Mouse (Mus musculus): ENCODE measurements at regions not wholly inside any gene's neighbourhood (a gene's known extent, or its start where the extent isn't known, plus 50 kb on each side); places are given as distances from the start of the nearest gene placed in this dataset.

DNA sequence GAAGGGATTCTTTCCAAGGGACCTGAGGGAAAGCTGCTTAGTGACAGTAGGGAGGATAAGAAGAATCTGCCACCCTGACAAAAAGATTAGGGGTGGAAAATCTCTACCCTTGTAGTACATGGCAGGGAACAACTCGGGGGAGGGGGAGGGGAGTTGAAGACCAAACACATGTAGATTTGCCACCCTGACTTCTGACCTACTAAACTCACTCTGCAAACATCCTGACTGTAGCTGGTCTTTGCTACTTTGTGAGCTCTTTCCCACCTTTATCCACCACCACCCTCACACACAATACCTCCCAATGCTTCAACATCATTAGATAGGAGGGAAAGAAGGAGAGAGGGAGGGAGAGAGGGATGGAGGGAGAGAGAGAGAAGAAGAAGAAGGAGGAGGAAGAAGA is 140.4 kb upstream of the BC052040 start:
- no peak for DNase-seq (ENCODE audit: low spot score)

DNA sequence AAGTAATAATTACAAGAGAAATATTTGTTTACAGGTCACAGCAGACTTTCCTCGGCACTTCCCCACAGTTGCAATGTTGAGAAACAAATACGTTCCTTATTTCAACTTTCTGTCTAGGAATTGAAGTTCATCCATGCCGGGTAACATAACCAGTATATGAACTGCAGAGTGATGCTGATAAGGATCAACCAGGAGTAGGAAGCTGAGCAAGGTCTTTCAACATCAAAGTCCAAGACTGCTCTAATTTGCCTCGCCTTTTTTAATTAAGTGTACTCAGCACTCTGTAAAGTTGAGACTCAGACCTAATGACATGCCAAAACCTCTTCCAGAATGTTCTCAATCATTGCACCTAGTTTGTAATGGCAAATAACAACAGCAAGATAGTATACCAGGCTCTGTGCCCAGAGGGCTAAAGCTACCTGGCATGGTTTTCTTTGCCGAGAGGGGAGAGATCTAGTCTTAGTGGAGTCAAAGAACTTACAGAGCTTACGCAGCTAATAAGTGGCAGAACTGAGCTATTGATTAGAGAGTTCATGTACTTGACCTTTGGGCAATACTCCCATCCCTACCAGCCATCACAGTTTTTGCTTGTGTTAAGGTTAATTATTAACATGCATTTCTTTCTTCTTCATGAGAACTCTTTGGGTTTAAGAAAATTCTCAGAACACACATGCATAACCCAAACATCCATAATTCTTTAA is 131.6 kb upstream of the BC052040 start:
- DNase-seq (ENCODE audit: low spot score), result no peak

DNA sequence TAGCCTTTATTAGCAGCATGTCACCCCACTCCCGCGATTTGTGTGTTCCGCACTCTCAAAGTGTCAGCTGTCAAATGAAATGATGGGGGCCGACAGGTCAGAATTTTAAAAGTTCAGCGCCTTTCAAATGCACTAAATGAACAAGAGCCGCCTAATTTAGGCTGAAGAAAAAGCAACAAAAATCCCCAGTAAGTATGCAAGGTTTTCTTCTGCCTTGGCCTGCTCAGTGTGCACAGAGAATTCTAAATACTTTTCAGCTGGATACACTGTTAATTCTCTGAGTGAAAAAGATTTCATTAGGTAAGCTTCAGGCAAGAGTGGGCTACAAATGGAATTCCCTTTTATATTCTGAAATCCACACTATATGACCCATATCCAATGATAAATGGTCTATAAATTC is 125.9 kb upstream of the BC052040 start:
- no peak for DNase-seq (ENCODE audit: low spot score)

DNA sequence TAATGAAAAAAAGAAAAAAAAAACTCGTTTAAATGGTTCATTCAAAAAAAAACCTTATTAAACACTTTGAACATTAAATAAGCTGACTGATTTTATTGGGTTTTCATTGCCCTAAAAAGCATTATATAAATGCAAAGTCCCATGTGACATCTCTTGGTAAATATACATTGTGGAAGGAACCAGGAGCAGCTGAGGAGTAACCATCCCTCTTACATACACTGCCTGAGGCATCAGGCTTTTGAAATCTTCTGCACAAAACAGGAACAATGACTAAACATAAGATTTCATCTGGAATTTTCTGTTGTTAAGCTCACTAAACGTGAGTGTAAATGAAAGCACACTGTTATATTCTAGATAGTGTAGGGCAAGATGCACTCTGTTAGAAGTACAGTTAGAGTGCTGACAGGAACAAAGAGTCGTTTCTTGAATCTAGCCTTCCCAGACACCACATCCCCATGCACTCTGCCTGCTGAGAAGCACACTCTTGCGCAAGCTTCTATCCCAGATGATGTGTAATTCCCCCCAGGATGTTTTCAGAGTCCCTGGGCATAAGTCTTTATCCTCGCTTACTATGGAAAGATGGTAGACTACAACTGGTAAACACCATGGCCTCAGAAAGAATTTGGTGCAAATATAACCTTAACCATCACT is 125.0 kb upstream of the BC052040 start:
- DNase-seq (ENCODE audit: low spot score), result no peak

DNA sequence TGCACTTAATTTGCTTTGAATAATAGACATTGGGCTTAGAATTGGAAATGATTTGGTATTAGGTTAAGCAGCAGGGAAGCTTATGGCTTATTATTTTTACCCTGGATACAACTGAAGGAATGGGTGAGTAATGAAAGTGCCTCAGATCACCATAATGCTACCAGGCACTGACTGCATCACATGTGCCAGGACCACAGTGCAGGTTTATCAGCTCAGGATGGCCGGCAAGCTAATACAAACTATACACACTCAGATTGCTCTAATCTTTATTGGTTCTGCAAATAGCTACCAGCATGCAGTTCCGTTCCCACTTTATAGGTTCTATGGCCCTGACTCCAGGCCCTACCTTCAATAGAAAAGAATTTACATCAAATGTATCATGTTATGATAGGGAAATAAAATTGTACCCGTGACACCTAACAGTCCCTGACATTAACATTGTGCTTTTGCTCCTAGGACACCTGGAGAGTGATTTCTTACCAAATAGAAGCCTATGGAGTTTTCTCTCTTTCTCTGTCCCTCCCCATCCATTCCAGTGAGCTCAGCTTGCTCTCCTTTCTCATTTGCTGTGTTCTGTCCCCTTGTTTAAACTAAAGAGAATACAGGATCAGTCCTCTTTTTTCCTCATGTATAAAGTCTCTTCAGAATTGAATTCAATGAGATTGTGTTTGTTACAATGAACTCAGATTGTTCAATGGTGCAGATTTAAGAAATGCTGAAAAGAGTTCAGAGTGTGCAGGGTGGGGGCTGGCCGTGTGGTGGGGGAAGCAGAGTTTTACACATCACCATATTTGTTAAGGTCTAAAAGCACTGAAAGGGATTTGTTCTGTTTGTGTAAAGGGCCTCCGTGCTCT is 121.3 kb upstream of the BC052040 start:
- DNase-seq (ENCODE audit: low spot score), result no peak

DNA sequence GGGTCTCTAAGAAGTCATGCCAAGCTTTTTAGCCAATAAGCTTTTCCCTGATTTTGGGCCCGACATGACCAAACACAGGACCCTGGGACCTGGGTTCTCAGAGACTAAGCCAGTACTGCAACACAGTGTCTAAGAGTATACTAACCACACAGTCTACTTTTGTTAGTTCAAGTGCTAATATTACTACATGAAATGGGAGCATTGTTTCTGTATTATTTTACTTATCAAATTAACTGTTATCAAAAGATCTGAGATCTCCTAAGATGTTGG is 120.7 kb upstream of the BC052040 start:
- no peak for DNase-seq (ENCODE audit: low spot score)

DNA sequence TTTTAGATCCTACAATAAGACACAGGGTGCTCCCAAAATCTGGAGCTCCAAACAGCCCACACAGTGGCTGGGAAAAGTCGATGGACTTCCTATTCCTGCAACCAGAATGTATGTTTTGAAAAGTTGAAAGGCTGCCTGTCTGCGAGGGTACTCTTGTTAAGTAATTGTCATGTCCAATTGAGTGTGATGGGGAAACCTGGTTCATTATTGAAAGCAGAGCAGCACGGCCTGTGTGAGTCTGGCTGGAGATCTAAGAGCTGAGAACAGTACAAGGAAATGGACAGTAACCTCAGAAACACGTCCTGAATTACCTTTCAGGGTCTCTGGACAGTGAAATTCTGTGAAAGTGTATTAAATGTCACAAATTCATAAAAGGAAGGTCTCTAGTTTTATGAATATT is 115.3 kb upstream of the BC052040 start:
- no peak for DNase-seq (ENCODE audit: low spot score)

DNA sequence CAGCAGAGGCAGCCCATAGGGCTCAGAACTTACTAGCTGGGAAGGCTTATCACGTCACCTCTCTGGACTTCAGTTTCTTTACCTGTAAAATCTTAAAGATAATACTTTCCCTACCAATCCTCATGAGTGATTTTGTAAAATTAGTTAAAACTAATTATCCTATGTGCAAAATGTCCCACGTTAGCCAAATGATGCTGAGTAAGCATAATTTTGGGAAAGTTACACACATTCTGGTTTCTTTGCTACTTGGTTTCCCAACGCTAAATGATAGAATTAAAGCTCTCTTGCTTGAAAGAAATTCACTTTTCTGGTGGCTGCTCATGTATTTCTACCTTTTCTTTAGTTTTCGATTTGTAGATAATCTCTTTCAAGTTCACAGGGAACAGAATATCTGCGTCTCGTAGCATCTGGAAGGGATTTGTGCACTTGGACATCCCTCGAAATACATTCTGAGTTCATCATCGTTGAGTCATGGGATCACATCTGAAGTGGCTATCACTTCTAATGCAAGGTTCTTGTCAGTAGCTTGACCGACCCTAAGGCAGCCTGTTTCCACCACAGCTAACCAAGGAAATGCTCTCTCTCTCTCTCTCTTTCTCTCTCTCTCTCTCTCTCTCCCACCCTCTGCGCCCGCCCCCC is 114.3 kb upstream of the BC052040 start:
- DNase-seq (ENCODE audit: low spot score), result no peak

DNA sequence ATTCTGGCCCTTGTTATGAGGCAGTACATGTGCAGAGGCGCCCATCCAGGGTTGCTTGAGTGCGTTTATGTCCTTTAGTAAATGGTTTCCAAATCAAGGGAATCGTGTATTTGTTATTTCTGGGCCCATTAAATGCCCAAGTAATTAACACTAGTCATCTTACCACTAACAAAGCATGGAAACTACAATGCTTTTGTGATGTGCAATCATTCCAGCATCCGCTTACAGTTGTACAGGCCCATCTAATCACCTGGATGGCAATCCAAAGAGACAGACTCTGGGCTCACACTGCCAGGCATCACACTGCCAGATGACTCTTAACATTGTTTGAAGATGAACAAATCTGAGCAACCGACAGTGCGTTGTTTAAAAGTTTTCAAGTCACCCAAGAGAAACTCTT is 113.6 kb upstream of the BC052040 start:
- DNase-seq (ENCODE audit: low spot score), result no peak

DNA sequence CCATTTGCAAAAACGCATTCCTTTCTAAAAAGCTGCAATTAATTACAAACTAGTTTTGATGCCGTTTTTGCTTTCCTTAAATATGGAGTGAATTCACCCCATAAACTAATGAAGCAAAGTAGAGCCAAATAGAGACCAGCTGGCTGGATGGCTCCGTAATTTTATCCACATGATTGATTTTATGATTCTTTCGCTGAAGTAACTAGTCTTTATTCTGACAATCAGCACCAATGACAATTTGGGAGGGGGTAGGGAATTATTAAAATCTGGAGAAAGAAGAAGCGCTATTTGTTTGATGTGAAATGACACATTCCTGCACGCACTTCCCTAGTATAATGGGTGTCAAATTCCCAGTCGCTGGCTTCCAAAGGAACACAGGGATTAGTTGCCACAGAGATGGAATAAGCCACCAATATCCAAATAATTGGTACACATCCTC is 113.0 kb upstream of the BC052040 start:
- no peak for DNase-seq (ENCODE audit: low spot score)

DNA sequence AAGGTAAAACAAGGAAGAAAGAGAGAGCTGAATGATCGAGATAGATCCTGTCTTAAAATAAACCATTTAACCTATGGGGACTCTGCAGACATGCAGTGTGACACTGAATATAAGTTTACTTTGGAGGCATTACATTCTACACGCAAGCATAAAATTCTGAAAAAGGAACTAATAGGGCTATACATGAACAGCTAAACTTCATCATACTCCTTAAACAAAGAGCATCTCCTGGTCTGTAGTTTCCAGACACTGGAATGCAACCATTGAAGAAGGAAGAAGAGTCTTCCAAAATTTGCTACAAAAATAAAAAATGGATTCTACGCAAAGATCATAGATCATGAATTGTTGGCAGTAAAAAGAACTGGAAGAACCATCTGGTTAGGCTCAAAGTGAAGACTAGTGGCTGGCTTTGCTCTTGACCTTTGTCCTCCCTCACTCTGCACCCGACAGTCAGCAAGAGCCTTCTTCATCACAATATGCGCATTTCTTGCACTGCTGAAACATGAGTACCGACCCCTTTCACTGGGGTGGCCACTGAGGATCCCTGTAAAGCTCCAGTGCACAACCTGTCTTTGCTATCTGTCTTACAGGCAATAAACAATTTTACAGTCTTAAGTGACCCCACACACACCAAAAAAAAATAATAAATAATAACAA is 112.2 kb upstream of the BC052040 start:
- no peak for DNase-seq (ENCODE audit: low spot score)

DNA sequence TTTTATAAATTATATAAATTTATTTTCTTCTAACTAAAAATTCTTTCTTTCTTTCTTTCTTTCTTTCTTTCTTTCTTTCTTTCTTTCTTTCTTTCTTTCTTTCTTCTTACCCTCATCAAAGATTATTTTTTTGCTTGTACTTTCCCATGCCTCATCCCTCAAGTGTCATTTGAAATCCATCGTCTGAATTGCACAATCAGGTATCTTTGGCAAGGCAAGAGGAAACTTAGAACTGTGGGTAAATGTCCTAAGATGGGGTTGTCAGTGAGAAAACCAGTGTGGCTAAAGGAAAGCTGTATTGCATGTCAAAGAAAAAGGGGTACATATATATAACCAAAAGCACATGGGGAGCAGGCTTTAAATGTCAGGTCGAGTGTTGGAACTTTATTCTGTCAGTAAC is 109.1 kb upstream of the BC052040 start:
- DNase-seq (ENCODE audit: low spot score), result peak; percentile 73

DNA sequence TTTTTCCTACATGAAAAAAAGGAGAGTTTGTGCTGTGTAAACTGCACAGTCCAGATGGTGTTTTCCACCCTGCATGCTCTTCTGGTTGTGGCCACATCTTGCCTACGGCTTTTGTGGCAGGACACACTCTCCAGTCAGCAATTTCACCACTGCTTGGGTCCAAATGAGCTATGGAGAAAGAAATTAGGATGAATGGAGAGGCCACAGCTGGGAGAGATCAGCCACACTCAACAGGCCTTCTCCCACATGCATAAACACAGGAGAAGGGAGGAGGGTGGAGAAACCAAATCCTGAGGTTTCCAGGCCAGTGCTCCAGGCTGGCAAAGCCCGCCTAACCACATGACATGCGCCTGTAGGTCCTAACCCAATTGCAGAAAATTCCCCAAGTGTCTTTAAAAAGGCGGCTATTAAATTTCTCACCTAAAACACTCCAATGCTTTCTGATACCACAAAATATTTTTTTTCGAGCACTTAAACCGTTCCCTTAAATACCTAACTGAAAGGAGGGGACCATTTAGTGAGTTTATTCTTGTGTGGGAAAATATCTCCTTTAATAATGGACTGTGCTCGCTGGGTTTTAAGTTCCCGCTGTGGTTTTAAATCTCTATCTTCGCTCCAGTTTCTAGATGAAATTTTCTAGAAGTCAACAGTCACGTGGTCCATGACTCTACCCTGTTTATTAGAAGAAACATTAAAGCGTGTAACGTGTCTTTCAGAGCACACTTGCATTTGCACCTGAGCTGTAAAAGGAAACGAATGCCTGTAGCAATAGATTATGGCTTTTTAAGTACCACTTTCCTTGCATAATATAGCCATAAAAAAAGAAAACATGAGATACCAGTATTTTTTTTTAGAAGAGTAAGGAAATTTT is 97.9 kb upstream of the BC052040 start:
- DNase-seq (ENCODE audit: low spot score), result peak; percentile 5

DNA sequence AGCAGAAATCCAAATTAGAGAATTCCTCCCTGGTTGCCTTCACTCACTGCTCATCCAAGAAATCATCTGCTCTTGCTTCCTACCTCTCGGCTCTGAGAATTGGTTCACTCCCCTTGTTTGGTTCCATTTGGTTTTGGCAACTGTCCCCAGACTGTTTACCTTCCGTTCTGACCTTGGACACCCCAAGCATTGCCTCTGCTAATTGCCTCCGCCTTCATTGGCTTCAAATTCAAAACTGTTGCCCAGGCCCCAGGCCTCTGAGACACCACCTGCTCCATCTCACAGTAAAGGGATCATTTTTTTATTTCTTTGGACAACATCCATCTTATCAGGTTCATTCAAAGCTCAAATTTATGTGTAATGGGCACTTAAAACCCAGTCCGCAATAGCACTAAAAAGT is 93.1 kb upstream of the BC052040 start:
- DNase-seq (ENCODE audit: low spot score), result no peak

DNA sequence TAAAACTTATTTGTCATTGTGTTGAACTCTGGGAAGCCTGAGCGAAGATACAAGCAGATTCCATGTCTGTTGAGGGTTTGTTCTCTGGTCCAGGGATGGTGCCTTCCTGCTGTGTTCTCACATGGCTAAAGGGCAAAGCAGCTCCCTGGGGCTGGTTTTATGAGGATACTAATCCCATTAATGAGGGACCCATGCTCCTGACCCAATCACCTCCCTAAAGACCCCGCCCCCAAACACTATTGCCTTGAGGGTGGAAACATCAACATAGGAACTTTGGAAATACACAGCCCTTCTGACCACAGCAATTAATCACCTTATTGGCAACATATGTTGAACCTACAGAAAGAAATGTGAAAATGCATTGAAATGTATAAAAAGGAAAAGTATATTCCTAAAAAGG is 88.5 kb upstream of the BC052040 start:
- DNase-seq (ENCODE audit: low spot score), result no peak

DNA sequence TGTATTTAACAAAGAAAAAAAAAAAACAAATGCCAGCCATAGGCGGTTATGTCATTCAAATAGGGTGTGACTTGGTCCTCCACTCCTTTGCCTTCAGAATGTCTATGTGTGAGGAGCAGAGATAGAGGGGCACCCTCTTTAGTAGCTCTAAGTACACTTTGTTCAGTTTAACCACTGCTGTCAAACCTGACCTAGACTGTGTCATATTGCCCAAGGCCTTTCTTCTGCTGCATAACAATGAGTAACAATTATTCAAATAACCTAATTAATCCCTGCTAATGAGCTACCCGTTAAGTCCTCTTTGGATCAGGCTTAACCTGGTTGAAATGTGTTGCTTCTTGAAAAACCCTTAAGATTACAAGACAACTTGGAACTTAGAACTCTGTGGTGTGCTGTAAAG is 81.6 kb upstream of the BC052040 start:
- DNase-seq (ENCODE audit: low spot score), result no peak

DNA sequence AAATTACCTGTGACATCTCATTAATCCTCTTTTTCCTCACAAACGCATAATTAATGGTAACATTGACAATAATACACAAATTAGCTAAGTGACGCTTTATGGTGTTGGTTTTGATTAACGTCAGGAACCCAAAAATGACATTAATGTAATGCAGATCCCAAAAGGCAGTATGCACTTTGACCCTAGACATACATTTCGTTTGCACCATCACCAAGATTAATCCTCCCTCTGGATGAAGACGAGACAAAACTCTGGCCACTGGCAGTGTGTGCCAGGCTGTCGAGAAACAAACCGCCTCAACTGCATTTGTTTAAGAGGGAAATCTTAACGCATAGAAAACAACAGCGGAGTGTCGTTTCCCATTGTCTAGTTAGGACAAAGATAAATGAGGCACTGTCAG is 72.0 kb upstream of the BC052040 start:
- DNase-seq (ENCODE audit: low spot score), result no peak

DNA sequence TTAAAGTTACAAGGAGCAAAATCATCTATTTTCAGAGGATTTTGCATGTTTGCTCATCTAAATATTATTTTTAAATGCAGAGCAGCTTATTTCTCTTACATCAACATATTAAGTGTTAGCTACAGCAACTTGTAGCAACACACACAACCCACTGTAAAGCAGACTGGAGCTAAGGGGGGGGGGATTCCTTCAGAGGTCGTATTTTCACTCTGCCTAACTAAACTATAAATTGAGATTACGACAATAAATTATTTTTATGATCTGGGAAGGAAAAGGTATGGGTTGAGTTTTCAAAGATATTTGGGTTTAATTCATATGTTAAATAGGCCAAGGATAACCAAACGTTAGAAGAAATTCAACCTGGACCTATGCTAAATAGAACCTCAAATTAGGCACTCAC is 70.4 kb upstream of the BC052040 start:
- DNase-seq (ENCODE audit: low spot score), result no peak

DNA sequence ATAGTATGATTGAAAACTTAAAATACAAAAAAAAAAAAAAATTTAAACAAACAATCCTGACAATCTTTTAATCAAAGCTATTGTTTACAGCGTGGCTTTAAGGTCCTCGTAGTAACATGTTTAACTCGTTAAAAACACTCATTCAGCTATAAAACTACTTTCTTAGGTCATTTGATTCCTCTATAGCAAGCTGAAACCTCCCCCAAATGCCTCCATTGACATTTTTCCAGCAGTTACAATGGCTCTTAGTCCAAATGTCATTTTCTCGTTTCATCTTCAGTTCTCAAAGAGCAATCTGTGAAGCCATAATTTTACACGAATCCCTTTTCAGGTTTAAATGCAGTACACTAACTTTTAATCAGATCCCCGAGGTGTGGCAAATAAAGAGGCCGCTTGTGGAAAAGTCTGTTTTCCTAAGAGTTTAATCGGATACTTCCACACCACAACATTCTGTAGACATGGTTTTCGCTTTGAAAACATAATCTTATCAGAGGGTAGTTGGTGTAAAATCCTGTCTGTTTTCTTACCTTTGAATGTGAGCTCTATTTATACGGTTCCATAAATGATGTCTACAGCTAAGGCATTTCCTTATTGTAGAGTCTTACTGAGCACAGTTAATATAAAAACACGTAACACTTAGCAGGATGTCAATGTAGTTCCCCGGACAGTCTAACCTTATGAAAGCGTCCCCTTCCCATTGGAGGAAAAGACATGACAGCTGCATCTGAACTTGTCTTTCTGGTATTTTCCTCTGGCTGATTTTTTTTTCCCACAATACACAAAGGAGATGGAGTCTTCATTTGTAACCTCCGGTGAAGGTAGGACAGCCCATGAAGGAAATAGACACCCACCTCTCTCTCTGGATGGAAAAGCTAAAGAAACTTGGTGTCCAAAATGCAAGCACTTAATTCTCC is 69.6 kb upstream of the BC052040 start:
- no peak for DNase-seq (ENCODE audit: low spot score)

DNA sequence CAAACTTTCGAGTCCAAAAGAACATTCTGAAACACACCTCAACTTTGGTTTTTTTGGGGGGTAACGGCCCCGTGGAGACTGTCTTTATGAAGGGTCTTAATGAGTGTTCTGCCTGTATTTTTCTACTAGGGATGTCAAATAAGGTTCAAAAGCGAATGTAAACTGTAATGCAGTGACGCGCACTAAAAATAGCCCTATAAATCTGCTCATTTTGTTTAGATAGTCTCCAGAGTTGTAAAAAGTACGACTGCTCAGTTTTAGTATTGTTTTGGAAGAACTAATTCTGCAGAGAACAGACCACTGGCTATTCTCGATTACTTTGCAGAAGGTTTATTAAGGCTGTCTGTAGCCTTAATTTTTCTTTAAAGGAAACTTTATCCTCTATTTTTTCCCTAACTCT is 68.6 kb upstream of the BC052040 start:
- no peak for DNase-seq (ENCODE audit: low spot score)

Measured in adipocyte (in vitro differentiated cells).